Mouse (Mus musculus) kidney, adult 9 months (tissue): ENCODE measurements around the gene Gm44503.
A peak's percentile ranks its signal among the peaks of the same experiment; 100 is the strongest.

Experiments used
- DNase-seq: peaks from one replicate; pipeline ENCODE4 v3.0.0; 2022

Gm44503 gene

GRCm38 (mm10) chr9:73031421-73031820, 72.8 kb downstream of the Gm44503 start:
- no peak for DNase-seq

GRCm38 (mm10) chr9:73033406-73033805, 74.8 kb downstream of the Gm44503 start:
- no peak for DNase-seq

- peak; percentile 93 for DNase-seq
Observed at GRCm38 (mm10) chr9:73039222-73039945, 80.7 kb downstream of the Gm44503 start.

GRCm38 (mm10) chr9:73040080-73040479, 81.4 kb downstream of the Gm44503 start, which contains the start of gene Pigb:
TSS of gene Pigb (minus strand) at chr9:73040378.
- no peak for DNase-seq

- peak; percentile 92 for DNase-seq
Observed at GRCm38 (mm10) chr9:73044146-73045079, 85.8 kb downstream of the Gm44503 start, which contains the start of gene Rab27a. TSS of gene Rab27a (plus strand) at chr9:73044854.

GRCm38 (mm10) chr9:73045204-73045603, 86.6 kb downstream of the Gm44503 start:
- no peak for DNase-seq

GRCm38 (mm10) chr9:73045711-73046110, 87.1 kb downstream of the Gm44503 start:
- DNase-seq: no peak

GRCm38 (mm10) chr9:73047906-73048305, 89.3 kb downstream of the Gm44503 start:
- no peak for DNase-seq

GRCm38 (mm10) chr9:73048927-73049326, 90.3 kb downstream of the Gm44503 start:
- DNase-seq: no peak

GRCm38 (mm10) chr9:73049833-73050232, 91.2 kb downstream of the Gm44503 start:
- no peak for DNase-seq

GRCm38 (mm10) chr9:73050606-73051005, 92.0 kb downstream of the Gm44503 start:
- no peak for DNase-seq

GRCm38 (mm10) chr9:73055441-73055911, 96.8 kb downstream of the Gm44503 start:
- peak; percentile 56 for DNase-seq

- no peak for DNase-seq
Observed at GRCm38 (mm10) chr9:73059224-73059623, 100.6 kb downstream of the Gm44503 start.

- DNase-seq: peak; percentile 36
Observed at GRCm38 (mm10) chr9:73063621-73064290, 105.1 kb downstream of the Gm44503 start.
